Mouse (Mus musculus) heart, embryonic 10.5 days (tissue): ENCODE measurements around the gene Rtl1. TPM values are rescaled to one million over a fixed set of nuclear protein-coding genes. Genes with fewer than 3 reads are reported as not detected.

ENCODE experiments used
- DNase-seq: peaks from one replicate; pipeline ENCODE4 v3.0.0-alpha.2; 2017; ENCODE audit warnings: low spot score
- H3K27ac ChIP-seq: fragments of 300-500 bp; sonication (generic); 2 replicates; pipeline ENCODE4 v1.5.1; 2016; ENCODE audit warnings: mild to moderate bottlenecking
- H3K27me3 ChIP-seq: fragments of 300-500 bp; sonication (generic); 2 replicates; pipeline ENCODE4 v1.6.1; 2016; ENCODE audit warnings: mild to moderate bottlenecking; ENCODE audit not compliant: poor library complexity, insufficient read depth, severe bottlenecking
- H3K36me3 ChIP-seq: fragments of 300-500 bp; sonication (generic); 2 replicates; pipeline ENCODE4 v1.6.1; 2016; ENCODE audit warnings: mild to moderate bottlenecking, moderate library complexity
- H3K4me1 ChIP-seq: fragments of 300-500 bp; sonication (generic); 2 replicates; pipeline ENCODE4 v1.6.1; 2016; ENCODE audit warnings: mild to moderate bottlenecking
- H3K4me3 ChIP-seq: fragments of 300-500 bp; sonication (generic); 2 replicates; pipeline ENCODE4 v1.5.1; 2016; ENCODE audit warnings: mild to moderate bottlenecking, moderate library complexity
- H3K9me3 ChIP-seq: fragments of 300-500 bp; sonication (generic); 2 replicates; pipeline ENCODE4 v1.6.1; 2016; ENCODE audit warnings: mild to moderate bottlenecking, moderate library complexity
- WGBS: fragments of 180-500 bp; shearing (Covaris S2); methylation state at CpG from one replicate; pipeline ENCODE4 v1.1.7; 2016; 5-methylcytosine and 5-hydroxymethylcytosine counted together
- polyA plus RNA-seq: library from polyadenylated mRNA; unstranded; fragments of >200 nt; fragmentation: Nextera tagmentation; extraction: Ambion mirVana; gene quantifications from 2 replicates; pipeline ENCODE4 v1.2.1, GENCODE M21; 2016

Rtl1 gene
- polyA plus RNA-seq, 1 experiment from 2014 or later = 0.94 TPM

GRCm38 (mm10) chr12:109607953-109608352, 7.8 kb upstream of the Rtl1 start:
- 56% methylated on average over 9 of the region's 9 CpGs for WGBS
- no peak overlapping the region for H3K4me3 ChIP-seq
- no peaks in the 10 kb centered on the region for H3K27me3 ChIP-seq
- H3K4me1 ChIP-seq = peaks cover 3% of the 10 kb centered on the region; the same call in 1 of the 2 replicates
- no peaks in the 10 kb centered on the region for H3K9me3 ChIP-seq
- DNase-seq = no peak
- H3K36me3 ChIP-seq = peaks cover 89% of the 10 kb centered on the region
- H3K27ac ChIP-seq = 0 out of 2 replicates have a peak overlapping the region, but pooled peaks have one; percentile 10

- Histone ChIP-seq H3K9me3 (no peaks in the 10 kb centered on the region), H3K27me3 (no peaks in the 10 kb centered on the region), H3K4me3 (no peak overlapping the region), H3K4me1 (peaks cover 3% of the 10 kb centered on the region; the same call in 1 of the 2 replicates), H3K36me3 (peaks cover 89% of the 10 kb centered on the region), H3K27ac (no peak overlapping the region)
- DNase-seq = peak; percentile 53
- 85% methylated on average over 9 of the region's 9 CpGs for WGBS
Observed at GRCm38 (mm10) chr12:109607191-109607590, 7.1 kb upstream of the Rtl1 start.

GRCm38 (mm10) chr12:109604982-109605721, 5.0 kb upstream of the Rtl1 start:
- no peaks in the 10 kb centered on the region for H3K9me3 ChIP-seq
- peaks cover 78% of the 10 kb centered on the region for H3K36me3 ChIP-seq
- H3K4me3 ChIP-seq = no peak overlapping the region
- DNase-seq = peak; percentile 69
- WGBS = 75% methylated on average over 16 of the region's 16 CpGs
- H3K27ac ChIP-seq = no peak overlapping the region
- H3K4me1 ChIP-seq = peaks cover 3% of the 10 kb centered on the region; the same call in 1 of the 2 replicates
- no peaks in the 10 kb centered on the region for H3K27me3 ChIP-seq

DNA sequence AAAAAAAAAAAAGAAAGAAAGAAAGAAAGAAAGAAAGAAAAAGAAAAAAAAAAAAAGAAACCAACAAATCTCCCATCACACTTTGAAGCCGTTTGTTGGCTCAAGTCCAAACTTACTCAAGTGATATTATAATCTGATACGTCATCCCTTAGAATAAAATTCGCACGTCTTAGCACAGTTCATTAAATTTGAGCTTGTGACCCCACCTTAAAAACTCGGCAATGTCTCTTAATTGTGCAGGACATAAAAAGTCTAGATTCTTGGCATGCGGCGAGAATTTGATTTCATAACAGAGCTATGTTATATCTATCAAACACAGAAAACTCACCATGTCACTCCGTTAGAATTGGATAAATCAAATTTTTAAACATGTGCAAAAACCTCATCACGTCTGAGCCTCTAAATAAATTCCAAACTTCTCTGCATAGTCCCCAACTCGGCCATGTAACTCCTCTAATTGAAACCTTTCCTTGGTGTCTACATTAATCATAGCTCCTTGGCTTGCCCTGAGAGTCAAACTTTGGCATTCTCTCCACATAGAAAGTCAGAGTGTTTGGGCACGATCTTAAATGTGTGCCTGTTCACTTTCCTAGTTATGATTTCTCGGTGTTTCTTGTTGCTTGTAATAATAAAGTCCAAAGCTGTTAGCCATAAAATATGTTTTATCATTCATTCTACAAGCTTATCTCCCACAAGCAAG, 1.4 kb downstream of the Rtl1 start:
- no peak for DNase-seq
- H3K4me1 ChIP-seq = peaks cover 4% of the 10 kb centered on the region; the same call in 1 of the 2 replicates
- peaks cover 39% of the 10 kb centered on the region for H3K36me3 ChIP-seq
- no peak overlapping the region for H3K27ac ChIP-seq
- H3K4me3 ChIP-seq = no peak overlapping the region
- no peaks in the 10 kb centered on the region for H3K9me3 ChIP-seq
- no peaks in the 10 kb centered on the region for H3K27me3 ChIP-seq
- WGBS = 83% methylated on average over 12 of the region's 12 CpGs

DNA sequence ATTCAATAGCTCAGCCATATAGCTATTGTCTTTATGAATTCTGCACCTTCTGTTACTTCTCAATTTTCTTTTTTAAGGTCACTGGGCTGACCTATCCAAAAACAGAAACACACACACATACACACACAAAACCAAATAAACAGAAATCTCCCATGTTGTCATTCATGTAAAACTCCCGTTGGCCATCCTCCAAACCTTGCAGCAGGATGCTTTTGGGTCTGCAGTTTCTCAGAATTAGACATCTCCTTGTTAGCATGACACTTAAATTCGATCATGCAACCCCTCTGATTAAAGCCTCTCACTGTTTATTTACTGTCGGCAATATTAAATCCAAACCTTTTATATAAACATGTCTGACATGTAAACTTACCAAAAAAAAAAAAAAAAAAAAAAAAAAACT, 3.4 kb downstream of the Rtl1 start:
- H3K9me3 ChIP-seq = no peaks in the 10 kb centered on the region
- H3K27me3 ChIP-seq = no peaks in the 10 kb centered on the region
- no peak for DNase-seq
- H3K27ac ChIP-seq = no peak overlapping the region
- H3K36me3 ChIP-seq = peaks cover 43% of the 10 kb centered on the region
- H3K4me1 ChIP-seq = peaks cover 4% of the 10 kb centered on the region; the same call in 1 of the 2 replicates
- 73% methylated on average over 3 of the region's 3 CpGs for WGBS
- H3K4me3 ChIP-seq = no peak overlapping the region

DNA sequence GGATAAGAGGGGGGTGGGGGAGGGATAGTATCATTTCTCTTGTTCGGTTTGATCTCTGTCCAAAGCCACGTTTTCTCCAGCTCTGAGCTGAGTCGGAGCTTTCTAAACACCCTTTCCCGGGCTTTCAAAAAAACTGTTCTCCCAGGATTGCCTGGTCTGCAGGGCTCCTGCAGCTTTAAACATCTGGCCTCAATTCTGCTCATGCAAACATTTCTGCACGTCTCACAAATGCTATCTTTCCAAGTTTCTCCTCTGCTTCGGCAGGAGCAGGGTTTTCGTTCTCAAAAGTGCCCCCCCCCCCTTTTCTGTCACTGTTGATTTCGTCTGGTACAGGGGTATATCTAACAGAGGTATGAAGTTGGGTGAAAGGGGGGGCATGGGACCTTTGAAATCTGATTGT, 3.9 kb downstream of the Rtl1 start:
- WGBS = 60% methylated on average over 8 of the region's 8 CpGs

GRCm38 (mm10) chr12:109595753-109596152, 4.4 kb downstream of the Rtl1 start:
- no peak for DNase-seq
- H3K9me3 ChIP-seq = no peaks in the 10 kb centered on the region
- H3K27me3 ChIP-seq = no peaks in the 10 kb centered on the region
- WGBS = 79% methylated on average over 6 of the region's 6 CpGs
- H3K4me1 ChIP-seq = peaks cover 4% of the 10 kb centered on the region; the same call in 1 of the 2 replicates
- H3K4me3 ChIP-seq = no peak overlapping the region
- H3K27ac ChIP-seq = no peak overlapping the region
- H3K36me3 ChIP-seq = peaks cover 42% of the 10 kb centered on the region

More for the DNA sequence above, 3.9 kb downstream of the Rtl1 start:
- Histone ChIP-seq H3K4me3 (no peak overlapping the region), H3K4me1 (peaks cover 4% of the 10 kb centered on the region; the same call in 1 of the 2 replicates), H3K27ac (no peak overlapping the region), H3K27me3 (no peaks in the 10 kb centered on the region), H3K36me3 (peaks cover 43% of the 10 kb centered on the region), H3K9me3 (no peaks in the 10 kb centered on the region)
- no peak for DNase-seq

DNA sequence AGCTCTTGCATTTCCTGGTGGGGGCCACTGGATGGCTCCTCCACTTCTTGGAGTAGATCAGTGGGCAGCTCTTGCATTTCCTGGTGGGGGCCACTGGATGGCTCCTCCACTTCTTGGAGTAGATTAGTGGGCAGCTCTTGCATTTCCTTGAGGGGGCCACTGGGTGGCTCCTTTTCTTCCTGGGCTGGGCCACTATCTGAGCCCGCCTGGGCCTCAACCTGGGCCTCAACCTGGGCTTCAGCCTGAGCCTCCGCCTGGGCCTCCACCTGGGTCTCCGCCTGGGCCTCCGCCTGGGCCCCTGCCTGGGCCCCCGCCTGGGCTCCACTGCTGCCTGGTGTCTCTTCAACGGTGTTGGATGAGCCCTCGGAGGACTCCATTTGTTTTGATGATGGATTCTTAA, 5.2 kb downstream of the Rtl1 start:
- WGBS = 86% methylated on average over 7 of the region's 7 CpGs
- Histone ChIP-seq H3K4me3 (no peak overlapping the region), H3K4me1 (peaks cover 4% of the 10 kb centered on the region; the same call in 1 of the 2 replicates), H3K36me3 (peaks cover 50% of the 10 kb centered on the region), H3K27ac (no peak overlapping the region), H3K27me3 (no peaks in the 10 kb centered on the region), H3K9me3 (no peaks in the 10 kb centered on the region)
- DNase-seq = no peak

DNA sequence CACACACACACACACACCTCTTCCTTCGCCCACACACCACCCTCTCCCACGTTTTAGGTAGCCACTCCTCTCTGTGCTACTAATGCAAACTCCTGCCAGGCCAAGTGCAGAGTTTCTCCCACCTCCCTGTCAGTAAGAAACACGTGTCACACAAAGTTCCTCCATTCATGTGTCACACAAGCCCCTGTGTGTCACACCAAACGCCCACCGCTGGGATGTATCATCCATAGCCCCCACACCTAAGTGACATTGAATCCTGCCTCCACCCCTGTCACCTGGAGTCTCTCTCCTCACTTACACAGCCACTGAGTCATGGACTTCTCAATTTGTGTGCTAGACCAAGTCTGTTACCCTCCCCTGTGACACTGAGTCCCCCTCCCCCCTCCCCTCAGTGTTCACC, 17.9 kb downstream of the Rtl1 start:
- Histone ChIP-seq H3K27me3 (no peaks in the 10 kb centered on the region), H3K9me3 (no peaks in the 10 kb centered on the region), H3K4me3 (no peak overlapping the region), H3K27ac (no peak overlapping the region), H3K36me3 (peaks cover 85% of the 10 kb centered on the region), H3K4me1 (peaks cover 7% of the 10 kb centered on the region; the same call in 1 of the 2 replicates)
- WGBS = 72% methylated on average over 5 of the region's 5 CpGs
- no peak for DNase-seq

- Histone ChIP-seq H3K36me3 (peaks cover 92% of the 10 kb centered on the region), H3K27ac (no peak overlapping the region), H3K27me3 (no peaks in the 10 kb centered on the region), H3K4me3 (no peak overlapping the region), H3K9me3 (no peaks in the 10 kb centered on the region), H3K4me1 (no peaks in the 10 kb centered on the region)
- no peak for DNase-seq
- 89% methylated on average over 4 of the region's 4 CpGs for WGBS
Observed at GRCm38 (mm10) chr12:109572259-109572658, 27.9 kb downstream of the Rtl1 start.

DNA sequence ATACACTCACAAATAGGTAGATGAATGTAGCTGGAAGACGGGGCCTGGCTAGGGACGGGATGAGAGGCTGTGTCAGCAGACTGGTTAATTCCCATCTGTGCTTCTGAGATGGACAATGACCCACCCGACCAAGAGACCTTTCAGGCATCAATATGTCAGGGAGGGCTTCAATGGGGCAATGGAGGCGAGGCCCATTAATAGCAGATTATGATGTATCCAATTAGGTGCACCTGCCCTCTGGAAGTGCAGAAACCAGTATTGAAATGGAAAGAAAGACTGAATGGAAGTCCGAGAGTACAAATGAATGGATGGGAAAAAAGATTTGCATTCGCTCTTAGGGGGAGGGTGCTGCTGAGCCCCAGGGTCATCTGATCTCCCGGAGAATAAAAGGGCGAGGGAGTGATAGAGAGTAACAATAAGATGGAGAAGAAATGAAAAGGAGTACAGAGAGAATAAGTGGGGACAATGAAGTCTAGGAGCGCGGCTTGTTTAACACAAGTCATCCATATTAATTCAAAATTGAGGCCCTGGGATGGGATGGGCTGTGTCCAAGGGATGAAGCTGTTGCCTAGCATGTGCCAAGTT, 39.9 kb downstream of the Rtl1 start:
- H3K27ac ChIP-seq = no peak overlapping the region
- no peak for DNase-seq
- WGBS = 85% methylated on average over 10 of the region's 10 CpGs
- no peaks in the 10 kb centered on the region for H3K9me3 ChIP-seq
- peaks cover 74% of the 10 kb centered on the region for H3K36me3 ChIP-seq
- H3K4me3 ChIP-seq = no peak overlapping the region
- no peaks in the 10 kb centered on the region for H3K27me3 ChIP-seq
- peaks cover 4% of the 10 kb centered on the region; the same call in 1 of the 2 replicates for H3K4me1 ChIP-seq

GRCm38 (mm10) chr12:109558891-109559487, 41.1 kb downstream of the Rtl1 start:
- 89% methylated on average over 7 of the region's 7 CpGs for WGBS
- no peak overlapping the region for H3K27ac ChIP-seq
- peaks cover 4% of the 10 kb centered on the region; the same call in 1 of the 2 replicates for H3K4me1 ChIP-seq
- no peak for DNase-seq
- no peaks in the 10 kb centered on the region for H3K27me3 ChIP-seq
- H3K9me3 ChIP-seq = no peaks in the 10 kb centered on the region
- H3K4me3 ChIP-seq = no peak overlapping the region
- peaks cover 75% of the 10 kb centered on the region for H3K36me3 ChIP-seq
